Mouse (Mus musculus) urinary bladder, adult 18-20 months (tissue): ENCODE results near the gene Ctdsp1.

Source experiments
- DNase-seq, 2 experiments: peaks; one replicate each; pipeline ENCODE4 v3.0.0; 2022; ENCODE audit warnings: low spot score in 2 of 2, mixed read lengths in 2 of 2

Gene Ctdsp1

GRCm38 (mm10) chr1:74376396-74376795 is 14.9 kb upstream of the Ctdsp1 start:
- no peak for DNase-seq

GRCm38 (mm10) chr1:74379058-74379504 is 12.2 kb upstream of the Ctdsp1 start:
- DNase-seq: no peak

- DNase-seq: no peak
Observed at GRCm38 (mm10) chr1:74380484-74380883, 10.8 kb upstream of the Ctdsp1 start.

GRCm38 (mm10) chr1:74381588-74382021 is 9.7 kb upstream of the Ctdsp1 start:
- DNase-seq: no peak

GRCm38 (mm10) chr1:74383385-74383784 is 7.9 kb upstream of the Ctdsp1 start:
- DNase-seq: no peak

- DNase-seq: no peak
Observed at GRCm38 (mm10) chr1:74384525-74384924, 6.8 kb upstream of the Ctdsp1 start.

GRCm38 (mm10) chr1:74385064-74385463 is 6.2 kb upstream of the Ctdsp1 start:
- no peak for DNase-seq

- no peak for DNase-seq
Observed at GRCm38 (mm10) chr1:74385531-74385930, 5.8 kb upstream of the Ctdsp1 start.

GRCm38 (mm10) chr1:74386363-74386713 is 5.0 kb upstream of the Ctdsp1 start:
- DNase-seq: no peak

- peak; percentile 94 to 98 for DNase-seq
Observed at GRCm38 (mm10) chr1:74386714-74387385, 4.5 kb upstream of the Ctdsp1 start.

- no peak for DNase-seq
Observed at GRCm38 (mm10) chr1:74387386-74387988, 3.8 kb upstream of the Ctdsp1 start.

- DNase-seq: no peak
Observed at GRCm38 (mm10) chr1:74388398-74388920, 2.9 kb upstream of the Ctdsp1 start.

- no peak for DNase-seq
Observed at GRCm38 (mm10) chr1:74389831-74390286, 1.4 kb upstream of the Ctdsp1 start.

GRCm38 (mm10) chr1:74390287-74390906 is 912 bp upstream of the Ctdsp1 start:
- no peak for DNase-seq

GRCm38 (mm10) chr1:74391844-74392441 is 634 bp downstream of the Ctdsp1 start:
- peak; percentile 74 to 79 for DNase-seq

GRCm38 (mm10) chr1:74392446-74392994 is 1.2 kb downstream of the Ctdsp1 start:
- no peak for DNase-seq

- no peak for DNase-seq
Observed at GRCm38 (mm10) chr1:74393010-74393409, 1.7 kb downstream of the Ctdsp1 start.

- DNase-seq: no peak
Observed at GRCm38 (mm10) chr1:74393697-74394096, 2.4 kb downstream of the Ctdsp1 start.

GRCm38 (mm10) chr1:74394311-74394710 is 3.0 kb downstream of the Ctdsp1 start:
- DNase-seq: no peak

- no peak for DNase-seq
Observed at GRCm38 (mm10) chr1:74394858-74395257, 3.5 kb downstream of the Ctdsp1 start.

GRCm38 (mm10) chr1:74395290-74395689 is 4.0 kb downstream of the Ctdsp1 start:
- DNase-seq: no peak
